Mouse (Mus musculus) hindbrain, embryonic 12.5 days (tissue): Measurements from ENCODE around the gene Otop2. TPM values are rescaled to one million over a fixed set of nuclear protein-coding genes. Genes with fewer than 3 reads are reported as not detected.
A peak's percentile ranks its signal among the peaks of the same experiment; 100 is the strongest.

Experiments
- ATAC-seq: fragments of 200-750 bp; cut with Nextera tagmentation; 2 replicates; pipeline ENCODE4 v1.8.0; 2017; ENCODE audit warnings: moderate TSS enrichment; ENCODE audit not compliant: low FRiP score
- H3K27ac ChIP-seq: fragments of 300-500 bp; sonication (generic); 2 replicates; pipeline ENCODE4 v1.5.1; 2016; ENCODE audit warnings: mild to moderate bottlenecking
- H3K27me3 ChIP-seq: fragments of 300-500 bp; sonication (generic); 2 replicates; pipeline ENCODE4 v1.6.1; 2016; ENCODE audit warnings: mild to moderate bottlenecking
- H3K36me3 ChIP-seq: fragments of 300-500 bp; sonication (generic); 2 replicates; pipeline ENCODE4 v1.6.1; 2016; ENCODE audit warnings: mild to moderate bottlenecking
- H3K4me1 ChIP-seq: fragments of 300-500 bp; sonication (generic); 2 replicates; pipeline ENCODE4 v1.6.1; 2016
- H3K4me2 ChIP-seq: fragments of 300-500 bp; sonication (generic); replicated peaks from 2 replicates; pipeline ENCODE4 v1.6.1; 2016; ENCODE audit warnings: mild to moderate bottlenecking
- H3K4me3 ChIP-seq: fragments of 300-500 bp; sonication (generic); 2 replicates; pipeline ENCODE4 v1.5.1; 2016; ENCODE audit warnings: mild to moderate bottlenecking
- H3K9ac ChIP-seq: fragments of 300-500 bp; sonication (generic); 2 replicates; pipeline ENCODE4 v1.6.1; 2016; ENCODE audit warnings: mild to moderate bottlenecking, moderate library complexity
- H3K9me3 ChIP-seq: fragments of 300-500 bp; sonication (generic); replicated peaks from 2 replicates; pipeline ENCODE4 v1.6.1; 2016; ENCODE audit warnings: mild to moderate bottlenecking
- WGBS: fragments of 180-500 bp; shearing (Covaris S2); methylation state at CpG from one replicate; pipeline ENCODE4 v1.1.7; 2016; 5-methylcytosine and 5-hydroxymethylcytosine counted together
- polyA plus RNA-seq: library from polyadenylated mRNA; unstranded; fragments of >200 nt; fragmentation: Nextera tagmentation; extraction: Ambion mirVana; gene quantifications from 2 replicates; pipeline ENCODE4 v1.2.1, GENCODE M21; 2016

Otop2 gene
- polyA plus RNA-seq, 1 experiment from 2014 or later: not detected

DNA sequence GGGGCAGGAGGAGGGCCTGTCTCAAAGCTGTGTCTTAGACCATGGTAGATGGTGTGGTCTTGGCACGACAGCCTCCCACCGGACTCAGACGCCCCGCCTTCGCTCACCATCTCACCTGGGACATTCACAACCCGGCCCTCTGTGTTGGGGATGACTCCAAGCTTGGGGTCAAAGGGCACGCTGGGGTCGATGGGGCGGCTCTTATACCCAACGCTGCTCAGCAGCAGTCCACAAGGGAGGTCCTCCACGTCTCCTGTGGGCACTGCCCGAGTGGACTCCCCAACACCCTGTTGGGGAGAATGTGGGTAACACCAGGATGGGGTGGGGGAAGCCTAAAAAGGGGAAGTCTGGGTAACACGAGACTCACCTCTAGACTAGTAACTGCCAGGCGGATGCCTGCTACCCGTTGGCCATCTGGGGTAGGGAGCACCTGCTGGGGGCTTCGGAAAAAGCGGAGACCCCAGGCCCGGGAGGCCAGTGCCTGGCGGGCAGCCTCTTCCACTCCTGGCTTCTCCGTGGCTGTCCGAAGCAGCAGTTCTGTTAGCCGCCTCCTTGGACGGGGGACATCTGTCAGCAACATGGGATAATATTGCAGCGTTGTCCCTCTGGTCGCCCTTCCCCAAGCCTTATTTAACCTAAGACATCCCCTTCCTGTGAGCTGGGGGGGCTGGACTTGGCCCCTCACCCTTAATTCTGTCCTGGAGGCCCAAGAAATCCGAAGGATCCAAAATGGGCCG lies 37.5 kb upstream of the Otop2 start:
- Histone ChIP-seq H3K27me3 (peaks cover 54% of the 10 kb centered on the region), H3K27ac (no peak overlapping the region)
- WGBS: 86% methylated on average over 25 of the region's 27 CpGs

DNA sequence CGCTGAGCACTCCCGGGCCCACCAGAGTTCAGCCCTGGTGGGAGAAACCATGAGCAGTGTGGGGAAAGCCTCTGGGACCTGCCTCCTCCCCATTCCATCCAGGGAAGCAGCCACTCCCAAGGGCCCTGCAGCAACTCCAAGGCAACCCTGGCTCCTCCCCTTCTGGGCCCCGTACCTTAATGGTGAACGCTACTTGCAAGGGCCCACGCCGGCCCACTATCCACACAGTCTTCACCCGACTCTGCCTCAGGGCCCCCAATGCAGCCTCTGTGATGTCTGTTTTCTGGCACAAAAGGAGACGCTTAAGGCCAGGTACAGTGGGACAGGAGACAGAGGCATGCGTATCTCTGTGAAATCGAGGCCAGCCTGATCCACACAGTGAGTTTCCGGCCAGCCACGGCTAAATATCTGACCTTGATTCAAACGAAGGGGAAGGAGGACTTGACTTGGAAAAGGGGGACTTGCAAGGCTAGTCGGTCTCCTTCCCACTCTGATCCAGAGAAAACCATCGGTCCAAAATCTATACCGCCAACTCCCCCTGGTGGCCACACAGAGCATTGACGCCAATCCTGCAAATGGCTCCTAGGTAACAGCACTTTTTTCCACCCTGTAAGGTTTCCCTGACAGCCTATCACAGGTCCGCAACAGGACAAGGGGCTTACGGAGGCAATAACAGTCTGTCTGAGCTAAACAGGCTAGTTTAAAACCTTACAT lies 36.7 kb upstream of the Otop2 start:
- no peak overlapping the region for H3K27ac ChIP-seq
- H3K4me2 ChIP-seq: no peak overlapping the region
- H3K36me3 ChIP-seq: peaks cover 15% of the 10 kb centered on the region; the same call in 1 of the 2 replicates
- H3K9ac ChIP-seq: no peak overlapping the region
- H3K9me3 ChIP-seq: no peaks in the 10 kb centered on the region
- H3K4me1 ChIP-seq: peaks cover 30% of the 10 kb centered on the region
- WGBS: 36% methylated on average over 19 of the region's 19 CpGs
- H3K27me3 ChIP-seq: peaks cover 46% of the 10 kb centered on the region
- no peak overlapping the region for H3K4me3 ChIP-seq
- no peak for ATAC-seq

More for the DNA sequence above, 37.5 kb upstream of the Otop2 start:
- no peaks in the 10 kb centered on the region for H3K9me3 ChIP-seq
- no peak for ATAC-seq
- peaks cover 15% of the 10 kb centered on the region; the same call in 1 of the 2 replicates for H3K36me3 ChIP-seq
- H3K9ac ChIP-seq: no peak overlapping the region; the same call in 1 of the 2 replicates
- no peak overlapping the region for H3K4me2 ChIP-seq
- H3K4me3 ChIP-seq: no peak overlapping the region
- peaks cover 32% of the 10 kb centered on the region for H3K4me1 ChIP-seq

DNA sequence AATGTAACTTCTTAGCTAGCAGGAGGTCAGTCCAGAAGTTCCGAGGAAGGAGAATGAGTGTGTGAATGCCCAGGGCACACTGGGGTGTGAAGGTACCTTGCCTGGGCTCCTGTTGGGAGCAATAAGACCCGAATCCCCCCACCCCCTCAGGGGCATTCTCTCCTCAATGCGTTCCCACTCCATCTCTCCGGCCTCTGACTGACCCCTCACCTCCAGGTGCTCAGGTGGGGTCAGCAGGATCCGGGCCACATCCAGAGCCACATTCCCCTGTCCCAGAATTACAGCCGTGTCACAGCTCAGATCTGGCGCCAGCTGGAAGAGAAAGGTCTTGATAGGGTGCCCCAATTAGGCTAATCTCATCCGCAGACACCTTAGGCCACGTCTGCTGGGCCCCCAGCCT lies 35.9 kb upstream of the Otop2 start:
- 87% methylated on average over 9 of the region's 9 CpGs for WGBS
- H3K9me3 ChIP-seq: no peaks in the 10 kb centered on the region
- H3K4me2 ChIP-seq: no peak overlapping the region
- H3K9ac ChIP-seq: no peak overlapping the region
- H3K27me3 ChIP-seq: peaks cover 39% of the 10 kb centered on the region
- H3K27ac ChIP-seq: no peak overlapping the region
- peaks cover 15% of the 10 kb centered on the region; the same call in 1 of the 2 replicates for H3K36me3 ChIP-seq
- no peak overlapping the region for H3K4me3 ChIP-seq
- peaks cover 31% of the 10 kb centered on the region for H3K4me1 ChIP-seq
- ATAC-seq: no peak

DNA sequence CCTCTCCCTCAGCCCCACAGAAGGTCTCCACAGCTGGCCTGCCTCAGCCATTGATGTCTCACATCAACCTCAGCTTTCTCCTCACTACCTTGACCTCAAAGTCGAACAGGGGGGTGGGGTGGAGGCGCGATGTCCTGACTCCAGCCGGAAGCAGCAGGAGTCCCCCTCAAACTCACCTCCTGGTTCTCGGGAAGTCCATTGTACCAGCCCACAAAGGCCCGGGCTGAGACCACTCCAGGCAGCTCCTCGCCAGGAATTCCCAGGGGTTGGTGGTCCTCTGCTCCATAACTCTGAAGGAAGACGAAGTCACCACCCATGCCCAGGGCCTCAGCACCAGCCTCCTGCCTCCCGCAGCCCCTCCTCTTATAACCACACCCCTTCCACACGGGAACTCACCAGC lies 35.5 kb upstream of the Otop2 start:
- H3K27me3 ChIP-seq: peaks cover 34% of the 10 kb centered on the region
- H3K36me3 ChIP-seq: peaks cover 15% of the 10 kb centered on the region; the same call in 1 of the 2 replicates
- 72% methylated on average over 10 of the region's 10 CpGs for WGBS
- H3K9me3 ChIP-seq: no peaks in the 10 kb centered on the region
- ATAC-seq: no peak
- H3K4me1 ChIP-seq: peaks cover 31% of the 10 kb centered on the region
- H3K9ac ChIP-seq: no peak overlapping the region
- no peak overlapping the region for H3K4me2 ChIP-seq
- no peak overlapping the region for H3K27ac ChIP-seq
- H3K4me3 ChIP-seq: no peak overlapping the region

DNA sequence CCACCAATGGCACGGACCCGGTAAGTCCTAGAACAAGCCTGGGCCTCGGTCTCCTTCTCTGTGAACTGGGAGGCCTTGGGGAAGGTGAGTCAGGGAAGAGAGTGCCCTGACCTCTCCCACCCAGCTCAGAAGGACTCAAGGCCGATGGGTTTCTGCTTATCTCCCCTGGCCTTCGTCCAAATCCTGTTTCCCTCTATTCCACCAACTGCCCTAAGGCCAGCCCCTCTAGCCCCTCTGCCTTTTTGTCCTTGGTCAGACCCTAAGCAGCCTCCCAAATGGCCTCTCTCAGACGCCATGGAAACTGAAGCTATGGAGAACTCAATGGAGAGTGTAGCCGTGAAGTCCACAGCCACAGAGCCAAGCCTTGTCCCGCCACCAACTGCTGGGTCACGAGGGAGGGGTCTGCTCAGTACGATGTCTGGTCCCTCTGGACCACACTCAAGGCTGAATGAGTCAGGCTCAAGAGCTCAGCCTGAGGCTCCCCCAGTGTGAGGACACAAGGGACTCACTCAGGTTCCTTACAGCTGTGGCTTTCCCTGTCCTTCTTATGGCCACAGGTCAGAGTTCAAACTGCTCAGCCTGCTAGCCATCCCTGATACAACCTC lies 34.0 kb upstream of the Otop2 start:
- ATAC-seq: no peak
- Histone ChIP-seq H3K4me1 (peaks cover 24% of the 10 kb centered on the region), H3K27ac (no peak overlapping the region)

DNA sequence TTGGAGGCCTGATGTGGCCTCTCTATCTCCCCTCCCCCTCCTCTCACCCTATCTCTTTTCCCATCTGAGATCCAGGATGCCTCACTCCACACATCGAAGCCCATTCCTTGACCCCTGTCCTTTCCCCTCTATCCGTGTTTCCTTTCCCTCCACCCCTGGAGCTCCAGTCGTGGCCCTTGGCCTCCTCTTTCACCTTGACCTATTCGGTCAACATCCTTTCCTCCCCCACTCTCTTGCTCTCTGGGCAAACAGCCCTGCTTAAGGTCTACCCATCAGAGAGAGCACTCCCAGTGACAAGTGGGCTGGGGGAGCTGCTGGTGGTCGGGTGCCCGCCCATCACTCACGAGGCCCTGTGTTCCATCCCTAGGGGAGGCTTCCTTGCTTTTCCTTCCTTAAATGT lies 33.2 kb upstream of the Otop2 start:
- WGBS: 71% methylated on average over 7 of the region's 7 CpGs
- ATAC-seq: no peak
- Histone ChIP-seq H3K9me3 (no peaks in the 10 kb centered on the region), H3K4me3 (no peak overlapping the region), H3K27me3 (peaks cover 12% of the 10 kb centered on the region), H3K4me2 (no peak overlapping the region), H3K27ac (no peak overlapping the region), H3K36me3 (peaks cover 9% of the 10 kb centered on the region; the same call in 1 of the 2 replicates), H3K9ac (0 out of 2 replicates have a peak overlapping the region, but pooled peaks have one; percentile 6), H3K4me1 (peaks cover 26% of the 10 kb centered on the region)

More for the DNA sequence above, 34.0 kb upstream of the Otop2 start:
- Histone ChIP-seq H3K27me3 (peaks cover 19% of the 10 kb centered on the region), H3K36me3 (peaks cover 15% of the 10 kb centered on the region; the same call in 1 of the 2 replicates), H3K9ac (no peak overlapping the region), H3K4me3 (no peak overlapping the region), H3K9me3 (no peaks in the 10 kb centered on the region), H3K4me2 (no peak overlapping the region)
- WGBS: 70% methylated on average over 10 of the region's 10 CpGs

DNA sequence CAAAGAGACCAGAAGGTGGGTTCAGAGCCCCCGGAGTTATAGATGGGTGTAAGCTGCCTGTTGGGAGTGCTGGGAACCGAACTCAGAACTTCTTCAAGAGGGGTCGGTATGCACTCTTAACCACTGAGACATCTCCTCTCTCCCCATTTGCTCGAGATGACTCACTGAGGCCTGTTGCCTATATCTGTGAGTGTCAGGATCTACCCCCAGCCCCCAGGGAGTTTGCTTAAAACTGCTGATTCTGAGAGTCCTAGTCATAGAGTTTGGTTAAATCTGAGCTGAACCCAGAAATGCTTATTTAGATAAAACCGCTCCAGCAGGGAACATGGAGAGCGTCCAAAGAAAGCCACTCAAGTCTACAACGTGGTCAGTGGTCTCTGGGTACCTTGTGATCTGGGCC lies 32.8 kb upstream of the Otop2 start:
- Histone ChIP-seq H3K4me3 (no peak overlapping the region), H3K4me1 (peaks cover 26% of the 10 kb centered on the region), H3K27me3 (peaks cover 7% of the 10 kb centered on the region), H3K9me3 (no peaks in the 10 kb centered on the region), H3K36me3 (peaks cover 5% of the 10 kb centered on the region; the same call in 1 of the 2 replicates), H3K4me2 (no peak overlapping the region), H3K27ac (no peak overlapping the region), H3K9ac (0 out of 2 replicates have a peak overlapping the region, but pooled peaks have one; percentile 6)
- WGBS: 85% methylated on average over 7 of the region's 7 CpGs
- no peak for ATAC-seq

DNA sequence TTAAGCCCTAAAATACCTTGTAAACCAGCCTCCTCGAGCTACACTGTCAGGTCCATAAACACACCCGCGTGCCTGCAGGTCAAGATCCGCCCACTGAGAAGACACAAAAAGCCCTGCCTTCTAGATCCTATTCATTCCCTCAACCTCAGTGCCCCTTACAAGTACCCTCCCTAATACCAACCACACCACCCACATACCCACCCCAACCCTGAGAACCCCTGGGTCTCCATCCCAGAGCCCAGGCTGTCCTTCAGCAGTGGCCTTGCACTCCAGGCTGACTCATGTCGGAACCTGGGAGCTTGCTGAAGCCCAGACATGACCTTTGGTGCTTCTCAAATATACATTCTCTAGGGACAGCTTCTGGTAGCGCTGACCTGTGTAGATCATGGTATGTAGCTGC lies 32.2 kb upstream of the Otop2 start:
- Histone ChIP-seq H3K36me3 (no peaks in the 10 kb centered on the region), H3K4me1 (peaks cover 26% of the 10 kb centered on the region), H3K27ac (no peak overlapping the region), H3K9me3 (no peaks in the 10 kb centered on the region), H3K27me3 (peaks cover 2% of the 10 kb centered on the region), H3K9ac (no peak overlapping the region), H3K4me3 (no peak overlapping the region), H3K4me2 (no peak overlapping the region)
- 85% methylated on average over 6 of the region's 6 CpGs for WGBS
- ATAC-seq: no peak

DNA sequence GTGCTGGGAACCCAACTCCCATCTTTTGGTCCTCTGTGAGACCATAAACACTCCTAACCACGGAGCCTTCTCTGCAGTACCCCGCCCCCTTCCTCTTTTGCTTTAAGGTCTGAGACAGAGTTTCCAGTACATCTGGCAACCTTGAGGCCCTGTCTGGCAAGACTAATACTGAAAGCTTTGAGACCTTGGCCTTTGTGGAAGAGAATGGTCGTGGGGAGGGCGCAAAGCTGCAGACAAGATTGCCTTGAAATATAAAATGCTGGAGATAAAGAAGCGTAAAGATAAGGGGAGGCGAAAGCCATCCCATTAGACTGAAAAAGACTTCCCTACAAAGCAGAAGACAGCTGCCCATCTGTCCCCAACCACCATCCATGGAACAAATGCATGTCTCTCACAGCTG lies 31.5 kb upstream of the Otop2 start:
- H3K9ac ChIP-seq: no peak overlapping the region
- H3K4me1 ChIP-seq: peaks cover 21% of the 10 kb centered on the region
- peak overlapping the region; percentile 72 for H3K4me2 ChIP-seq
- no peak overlapping the region for H3K27ac ChIP-seq
- no peaks in the 10 kb centered on the region for H3K9me3 ChIP-seq
- no peaks in the 10 kb centered on the region for H3K27me3 ChIP-seq
- H3K36me3 ChIP-seq: no peaks in the 10 kb centered on the region
- 89% methylated on average over 6 of the region's 6 CpGs for WGBS
- no peak for ATAC-seq
- H3K4me3 ChIP-seq: no peak overlapping the region

DNA sequence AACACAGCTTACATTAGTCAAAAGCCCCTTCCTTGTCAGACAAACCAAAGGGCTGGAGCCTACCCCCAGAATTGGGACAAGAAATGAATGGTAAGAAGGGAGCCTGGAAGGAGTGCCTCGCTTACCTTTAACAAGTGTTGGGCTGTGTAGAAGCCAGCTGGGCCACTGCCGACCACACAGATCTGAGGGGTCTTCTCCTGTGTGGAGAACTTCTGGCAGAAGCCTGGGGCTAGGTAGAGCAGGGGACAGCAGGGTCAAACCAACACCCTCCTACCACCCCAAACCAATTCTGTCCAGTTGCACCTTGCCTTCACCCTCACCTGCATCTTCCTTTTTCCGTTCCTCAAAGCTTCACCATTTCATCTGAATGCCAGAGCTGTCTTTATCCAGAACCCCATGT lies 31.0 kb upstream of the Otop2 start:
- H3K9ac ChIP-seq: peak overlapping the region; percentile 73
- 62% methylated on average over 3 of the region's 3 CpGs for WGBS
- H3K4me2 ChIP-seq: peak overlapping the region; percentile 72
- no peaks in the 10 kb centered on the region for H3K36me3 ChIP-seq
- peaks cover 21% of the 10 kb centered on the region for H3K4me1 ChIP-seq
- no peaks in the 10 kb centered on the region for H3K9me3 ChIP-seq
- H3K4me3 ChIP-seq: peak overlapping the region; percentile 52
- H3K27ac ChIP-seq: no peak overlapping the region
- ATAC-seq: no peak
- no peaks in the 10 kb centered on the region for H3K27me3 ChIP-seq

DNA sequence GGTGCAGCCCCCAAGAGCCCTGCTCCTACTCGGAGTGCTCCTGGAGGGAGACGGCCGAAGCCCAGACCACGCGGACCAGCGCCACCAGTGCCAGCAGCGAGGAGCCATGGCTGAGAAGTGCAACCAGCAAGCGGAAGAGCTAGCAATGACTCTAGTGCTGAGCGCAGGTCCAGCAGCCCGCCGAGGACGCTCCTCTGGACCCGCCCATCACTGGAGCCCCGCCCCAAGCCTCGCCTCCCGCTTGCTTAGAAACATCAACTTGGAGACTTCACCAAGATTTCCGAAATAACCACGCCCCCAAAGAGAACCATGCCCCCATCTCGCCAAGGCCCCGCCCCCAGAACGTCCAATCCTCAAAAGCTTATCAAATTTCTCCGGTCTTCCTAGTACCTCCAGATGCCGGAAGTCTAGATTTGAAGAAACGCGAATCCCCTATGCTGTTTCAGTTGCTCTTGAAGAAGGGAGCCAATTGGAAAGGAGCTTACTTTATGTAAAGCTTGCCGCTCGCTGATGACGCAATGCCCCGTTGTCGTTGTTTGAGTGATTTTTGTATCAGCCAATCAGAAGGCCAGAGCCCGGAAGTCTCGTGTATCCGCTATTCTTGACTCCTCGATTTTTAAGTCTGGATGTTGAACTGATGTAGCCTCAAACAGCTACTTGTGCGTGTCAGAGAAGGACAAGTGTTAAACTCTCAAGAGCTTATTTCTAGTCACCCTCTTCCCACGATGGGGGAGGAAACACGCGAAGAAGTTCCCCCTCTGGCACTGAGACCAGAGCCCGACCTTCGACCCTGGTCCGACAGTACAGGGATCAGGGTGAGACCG lies 30.0 kb upstream of the Otop2 start, which contains the start of gene Fdxr:
Gene Fdxr (minus strand): TSS at position 271 of the 824 bp plus-strand sequence.
- Histone ChIP-seq H3K9me3 (no peaks in the 10 kb centered on the region), H3K27ac (peak within 1 kb of the TSS; percentile 92), H3K27me3 (no peaks in the 10 kb centered on the region), H3K36me3 (no peaks in the 10 kb centered on the region), H3K4me3 (peak within 1 kb of the TSS; percentile 52), H3K4me2 (peak within 1 kb of the TSS; percentile 74), H3K4me1 (peaks cover 21% of the 10 kb centered on the region), H3K9ac (peak within 1 kb of the TSS; percentile 73)
- peak; percentile 97 for ATAC-seq
- under 1% methylated on average over 42 of the region's 42 CpGs for WGBS
